Mouse (Mus musculus) E14TG2a.4 (cell line): ENCODE measurements around the gene Atp9a.
A peak's percentile ranks its signal among the peaks of the same experiment; 100 is the strongest.

Experiments used
- CTCF ChIP-seq: conservative IDR thresholded peaks from 2 replicates; pipeline ENCODE4 v1.5.1; 2014; ENCODE audit warnings: low read length
- NANOG ChIP-seq: IDR thresholded peaks from 2 replicates; pipeline ENCODE4 v1.6.1; 2014; ENCODE audit warnings: borderline replicate concordance, low read length, mixed read lengths
- POU5F1 ChIP-seq: IDR thresholded peaks from 2 replicates; pipeline ENCODE4 v1.6.1; 2014; ENCODE audit warnings: low read length, borderline replicate concordance

DNA sequence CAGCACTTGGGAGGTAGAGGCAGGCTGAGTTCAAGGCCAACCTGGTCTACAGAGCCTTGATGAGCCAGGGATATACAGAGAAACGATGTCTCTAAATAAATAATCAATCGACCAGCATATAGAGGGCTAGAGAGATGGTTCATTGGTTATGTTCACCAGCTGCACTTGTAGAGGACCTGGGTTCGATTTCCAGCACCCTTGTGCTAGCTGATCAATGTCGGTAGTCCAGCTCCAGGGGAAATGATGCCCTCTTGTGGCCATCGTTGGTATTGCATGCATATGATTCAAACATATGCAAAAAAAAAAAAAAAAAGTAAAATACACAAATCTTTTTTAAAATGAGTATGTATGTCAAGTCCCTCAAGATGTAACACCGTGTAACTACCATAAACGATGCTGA lies 440 bp upstream of the Atp9a start:
- TF ChIP-seq CTCF = peak; percentile 92
- TF ChIP-seq POU5F1 = no peak
- TF ChIP-seq NANOG = no peak
